Mouse (Mus musculus) neural tube, embryonic 15.5 days (tissue): ENCODE data around the gene Ykt6. TPM values are rescaled to one million over a fixed set of nuclear protein-coding genes. Genes with fewer than 3 reads are reported as not detected.
"Not testable (repeated sequence)": the region's sequence is repeated elsewhere in the genome, so short reads cannot be mapped to it uniquely, and the experiment has no call there.

Source experiments
- ATAC-seq: fragments of 200-750 bp; cut with Nextera tagmentation; 2 replicates; pipeline ENCODE4 v1.8.0; 2017; ENCODE audit warnings: mild to moderate bottlenecking, moderate TSS enrichment, moderate library complexity; ENCODE audit not compliant: low FRiP score
- H3K27ac ChIP-seq: fragments of 300-500 bp; sonication (generic); replicated peaks from 2 replicates; pipeline ENCODE4 v1.5.1; 2015; ENCODE audit warnings: mild to moderate bottlenecking, inconsistent platforms
- H3K27me3 ChIP-seq: fragments of 300-500 bp; sonication (generic); replicated peaks from 2 replicates; pipeline ENCODE4 v1.6.1; 2015; ENCODE audit warnings: inconsistent platforms
- H3K36me3 ChIP-seq: fragments of 300-500 bp; sonication (generic); 2 replicates; pipeline ENCODE4 v1.6.1; 2015; ENCODE audit warnings: inconsistent platforms
- H3K4me1 ChIP-seq: fragments of 300-500 bp; sonication (generic); 2 replicates; pipeline ENCODE4 v1.6.1; 2015; ENCODE audit warnings: inconsistent platforms
- H3K4me2 ChIP-seq: fragments of 300-500 bp; sonication (generic); 2 replicates; pipeline ENCODE4 v1.6.1; 2015; ENCODE audit warnings: inconsistent platforms, mild to moderate bottlenecking, moderate library complexity
- H3K4me3 ChIP-seq: fragments of 300-500 bp; sonication (generic); replicated peaks from 2 replicates; pipeline ENCODE4 v1.5.1; 2015; ENCODE audit warnings: mild to moderate bottlenecking, inconsistent platforms
- H3K9ac ChIP-seq: fragments of 300-500 bp; sonication (generic); replicated peaks from 2 replicates; pipeline ENCODE4 v1.6.1; 2015; ENCODE audit warnings: mild to moderate bottlenecking, inconsistent platforms
- H3K9me3 ChIP-seq: fragments of 300-500 bp; sonication (generic); replicated peaks from 2 replicates; pipeline ENCODE4 v1.6.1; 2016; ENCODE audit warnings: inconsistent platforms
- WGBS: fragments of 180-500 bp; shearing (Covaris S2); methylation state at CpG from one replicate; pipeline ENCODE4 v1.1.7; 2015; ENCODE audit warnings: mixed read lengths; 5-methylcytosine and 5-hydroxymethylcytosine counted together
- polyA plus RNA-seq: library from polyadenylated mRNA; unstranded; fragments of >200 nt; fragmentation: Nextera tagmentation; extraction: Ambion mirVana; gene quantifications from 2 replicates; pipeline ENCODE4 v1.2.1, GENCODE M21; 2015

Gene Ykt6
- polyA plus RNA-seq, 1 experiment from 2014 or later, result 87.1 TPM

DNA sequence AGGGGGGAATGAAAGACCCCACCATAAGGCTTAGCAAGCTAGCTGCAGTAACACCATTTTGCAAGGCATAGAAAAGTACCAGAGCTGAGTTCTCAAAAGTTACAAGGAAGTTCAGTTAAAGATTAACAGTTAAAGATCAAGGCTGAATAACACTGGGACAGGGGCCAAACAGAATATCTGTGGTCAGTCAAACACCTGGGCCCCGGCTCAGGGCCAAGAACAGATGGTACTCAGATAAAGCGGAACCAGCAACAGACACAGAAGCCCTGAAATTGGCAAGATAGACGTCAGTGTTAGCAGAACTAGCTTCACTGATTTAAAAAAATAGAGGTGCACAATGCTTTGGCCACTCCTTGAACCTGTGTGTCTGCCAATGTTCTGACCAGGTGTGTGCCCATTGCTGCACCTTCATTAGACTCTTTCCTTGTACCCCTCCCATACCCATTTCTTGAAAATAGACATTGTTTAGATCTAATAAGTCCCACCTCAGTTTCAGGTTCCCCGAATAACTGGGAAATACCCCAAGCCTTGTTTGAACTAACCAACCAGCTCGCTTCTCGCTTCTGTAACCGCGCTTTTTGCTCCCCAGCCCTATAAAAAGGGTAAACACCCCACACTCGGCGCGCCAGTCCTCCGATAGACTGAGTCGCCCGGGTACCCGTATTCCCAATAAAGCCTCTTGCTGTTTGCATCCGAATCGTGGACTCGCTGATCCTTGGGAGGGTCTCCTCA is 55.4 kb downstream of the Ykt6 start:
- not testable (repeated sequence) for H3K27ac ChIP-seq, H3K4me2 ChIP-seq, ATAC-seq, H3K27me3 ChIP-seq, H3K36me3 ChIP-seq, H3K4me3 ChIP-seq, H3K4me1 ChIP-seq, H3K9ac ChIP-seq, H3K9me3 ChIP-seq
- 89% methylated on average over 3 of the region's 18 CpGs for WGBS

DNA sequence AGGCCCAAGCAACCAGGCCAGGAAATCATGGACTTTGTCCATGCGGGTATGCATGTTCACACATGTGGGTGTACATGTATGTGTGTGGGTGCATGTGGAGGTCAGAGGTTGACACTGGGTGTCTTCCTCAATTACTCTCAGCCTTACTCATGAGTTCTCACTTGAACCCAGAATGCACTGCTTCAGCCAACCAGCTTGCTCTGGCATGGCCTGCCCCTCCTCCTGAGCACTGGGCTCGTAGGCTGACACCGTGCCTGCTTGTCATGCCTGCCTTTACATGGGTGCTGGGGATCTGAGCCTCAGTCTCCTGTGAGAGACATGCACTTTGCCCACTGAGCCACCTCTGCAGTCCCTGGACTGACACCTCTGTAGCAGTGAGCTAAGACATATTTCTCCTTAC is 56.4 kb downstream of the Ykt6 start:
- no peak; the same call in 1 of the 2 replicates for ATAC-seq
- Histone ChIP-seq H3K4me2 (no peak overlapping the region), H3K4me3 (no peak overlapping the region), H3K36me3 (peaks cover 9% of the 10 kb centered on the region; the same call in 1 of the 2 replicates), H3K4me1 (peaks cover 6% of the 10 kb centered on the region), H3K27ac (no peak overlapping the region), H3K27me3 (no peaks in the 10 kb centered on the region), H3K9me3 (no peaks in the 10 kb centered on the region), H3K9ac (no peak overlapping the region)
- WGBS, result 91% methylated on average over 3 of the region's 3 CpGs

DNA sequence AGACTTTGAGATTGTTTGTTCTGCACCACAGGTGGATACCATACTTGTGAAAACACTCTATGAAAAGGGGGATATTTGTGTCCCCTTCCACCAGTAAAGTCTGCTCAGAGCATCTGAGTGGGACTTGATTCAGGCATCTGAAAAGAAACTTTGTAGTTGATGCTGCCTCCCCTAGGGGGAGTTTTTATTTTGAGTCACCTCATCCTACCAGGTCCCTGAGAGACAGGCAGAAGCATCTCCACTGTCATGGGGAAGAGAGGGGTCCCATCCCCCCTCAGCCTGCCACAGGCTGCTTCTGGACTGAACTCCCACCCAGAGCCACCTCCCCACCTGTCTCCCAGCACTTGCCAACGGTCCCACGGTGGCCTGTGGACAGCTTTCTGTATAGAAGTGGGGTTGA is 57.9 kb downstream of the Ykt6 start:
- H3K4me2 ChIP-seq, result no peak overlapping the region
- no peaks in the 10 kb centered on the region for H3K27me3 ChIP-seq
- peaks cover 14% of the 10 kb centered on the region for H3K4me1 ChIP-seq
- H3K36me3 ChIP-seq, result peaks cover 9% of the 10 kb centered on the region; the same call in 1 of the 2 replicates
- H3K9me3 ChIP-seq, result no peaks in the 10 kb centered on the region
- no peak overlapping the region for H3K4me3 ChIP-seq
- WGBS, result 60% methylated on average over 2 of the region's 2 CpGs
- H3K27ac ChIP-seq, result no peak overlapping the region
- H3K9ac ChIP-seq, result no peak overlapping the region
- no peak for ATAC-seq

DNA sequence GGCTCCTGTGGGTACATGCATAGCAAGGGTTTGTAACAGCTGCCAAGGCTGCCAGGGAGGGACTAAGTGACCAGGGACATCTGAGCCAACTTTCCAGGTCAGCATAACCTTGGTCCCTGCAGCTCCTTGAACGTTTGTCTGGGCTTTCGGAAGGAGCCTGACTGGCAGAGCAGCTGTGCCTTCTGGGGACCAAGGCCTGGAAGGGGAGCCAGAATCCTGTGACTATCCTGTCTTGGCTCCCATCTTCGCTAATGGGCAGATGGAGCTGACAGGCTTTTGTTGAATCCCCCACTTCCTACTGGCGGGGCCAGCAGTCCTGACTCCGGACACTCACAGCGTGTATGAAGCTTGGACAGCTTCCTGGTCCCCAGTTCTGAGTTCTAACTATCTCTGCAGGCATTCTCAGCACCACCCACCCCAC is 59.5 kb downstream of the Ykt6 start:
- ATAC-seq, result no peak
- Histone ChIP-seq H3K27me3 (no peaks in the 10 kb centered on the region), H3K4me3 (no peak overlapping the region), H3K36me3 (peaks cover 9% of the 10 kb centered on the region; the same call in 1 of the 2 replicates), H3K27ac (no peak overlapping the region), H3K9ac (no peak overlapping the region), H3K4me1 (peaks cover 14% of the 10 kb centered on the region), H3K4me2 (no peak overlapping the region), H3K9me3 (no peaks in the 10 kb centered on the region)
- 78% methylated on average over 6 of the region's 6 CpGs for WGBS

DNA sequence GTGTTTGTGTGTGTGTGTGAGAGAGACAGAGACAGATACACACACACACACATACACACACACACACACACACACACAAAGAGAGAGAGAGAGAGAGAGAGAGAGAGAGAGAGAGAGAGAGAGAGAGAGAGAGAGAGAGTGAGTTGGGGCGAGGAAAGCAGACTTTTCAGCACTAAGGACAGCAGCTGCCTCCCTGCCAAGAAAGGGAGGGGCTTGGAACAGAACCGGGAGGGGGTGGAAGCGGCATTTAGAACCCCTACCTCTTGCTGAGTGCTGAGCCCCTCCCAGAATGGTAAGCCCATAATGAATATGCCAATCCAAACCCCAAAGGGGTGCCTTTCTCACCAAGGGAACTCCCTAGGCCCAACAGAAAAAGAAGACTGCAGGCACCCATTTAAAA is 60.9 kb downstream of the Ykt6 start:
- 4% methylated on average over 2 of the region's 3 CpGs for WGBS
- peaks cover 9% of the 10 kb centered on the region; the same call in 1 of the 2 replicates for H3K36me3 ChIP-seq
- no peaks in the 10 kb centered on the region for H3K9me3 ChIP-seq
- H3K4me2 ChIP-seq, result no peak overlapping the region
- no peak for ATAC-seq
- H3K4me3 ChIP-seq, result no peak overlapping the region
- H3K4me1 ChIP-seq, result peaks cover 17% of the 10 kb centered on the region
- no peak overlapping the region for H3K27ac ChIP-seq
- no peaks in the 10 kb centered on the region for H3K27me3 ChIP-seq
- no peak overlapping the region for H3K9ac ChIP-seq

DNA sequence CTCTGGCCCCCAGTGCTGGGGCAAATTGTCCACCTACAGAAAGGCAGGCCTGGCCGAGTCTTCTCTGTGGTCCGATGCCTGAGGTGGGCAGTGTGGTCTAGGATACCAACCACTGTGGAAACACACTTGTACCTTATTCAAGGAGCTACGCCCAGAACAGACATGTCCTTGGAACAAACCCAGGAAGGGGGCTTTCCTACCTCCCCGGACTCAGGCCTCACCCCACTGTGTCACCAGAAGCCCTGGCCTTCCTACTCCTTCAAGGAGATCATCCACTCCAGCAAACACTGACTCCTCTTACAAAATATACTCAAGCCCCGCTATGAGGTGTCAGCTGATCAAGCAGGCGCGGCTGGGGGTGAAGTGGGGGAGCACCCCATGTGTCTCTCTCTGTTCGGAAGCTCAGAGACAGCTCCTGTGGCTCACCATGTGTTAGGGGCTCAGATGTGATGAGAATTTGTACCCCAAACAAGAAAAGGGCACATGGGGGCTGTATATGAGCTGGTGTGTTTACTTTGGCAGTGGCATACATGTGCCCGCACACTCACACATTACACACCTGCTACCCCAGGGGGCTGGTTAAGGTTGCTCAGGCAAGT is 61.4 kb downstream of the Ykt6 start:
- no peak overlapping the region for H3K4me2 ChIP-seq
- no peaks in the 10 kb centered on the region for H3K9me3 ChIP-seq
- H3K27me3 ChIP-seq, result no peaks in the 10 kb centered on the region
- no peak for ATAC-seq
- H3K9ac ChIP-seq, result no peak overlapping the region
- peaks cover 9% of the 10 kb centered on the region; the same call in 1 of the 2 replicates for H3K36me3 ChIP-seq
- H3K27ac ChIP-seq, result no peak overlapping the region
- H3K4me1 ChIP-seq, result peaks cover 17% of the 10 kb centered on the region
- WGBS, result 68% methylated on average over 9 of the region's 9 CpGs
- no peak overlapping the region for H3K4me3 ChIP-seq

Other genes starting within 250 kb of the Ykt6 start
- gene Mrps24, start 240.0 kb upstream of the Ykt6 start, polyA plus RNA-seq, result 197 and 206 TPM in 2 replicates
- 33.0 and 34.1 TPM in 2 replicates for gene Urgcp, start 193.3 kb upstream of the Ykt6 start, polyA plus RNA-seq
- 131 and 142 TPM in 2 replicates for gene Dbnl, start 167.2 kb upstream of the Ykt6 start, polyA plus RNA-seq
- 14.4 and 21.9 TPM in 2 replicates for gene Pgam2, start 152.0 kb upstream of the Ykt6 start, polyA plus RNA-seq
- gene Polm, start 117.7 kb upstream of the Ykt6 start, polyA plus RNA-seq, result 6.5 and 8.5 TPM in 2 replicates
- gene Aebp1, start 93.7 kb upstream of the Ykt6 start, polyA plus RNA-seq, result 22.1 and 24.3 TPM in 2 replicates
- 64.5 and 81.0 TPM in 2 replicates for gene Pold2, start 77.4 kb upstream of the Ykt6 start, polyA plus RNA-seq
- gene Myl7, start 56.9 kb upstream of the Ykt6 start, polyA plus RNA-seq, result 1.4 and 10.6 TPM in 2 replicates
- 3.4 and 4.2 TPM in 2 replicates for gene Gck, start 5.6 kb upstream of the Ykt6 start, polyA plus RNA-seq
- 113 and 140 TPM in 2 replicates for gene Camk2b, start 110.7 kb downstream of the Ykt6 start, polyA plus RNA-seq
- 0.37 and 0.57 TPM in 2 replicates for gene A730071L15Rik, start 244.3 kb downstream of the Ykt6 start, polyA plus RNA-seq
- 61.2 and 62.4 TPM in 2 replicates for gene Nudcd3, start 244.7 kb downstream of the Ykt6 start, polyA plus RNA-seq